Mouse (Mus musculus) lung, postnatal 0 days (tissue): ENCODE data around the gene Olfr1280.

ENCODE experiments used
- CTCF ChIP-seq: IDR thresholded peaks from 2 replicates; pipeline ENCODE4 v1.5.1; 2016; ENCODE audit warnings: antibody characterized with exemption, mild to moderate bottlenecking
- EP300 ChIP-seq: IDR thresholded peaks from 2 replicates; pipeline ENCODE4 v1.6.1; 2016; ENCODE audit warnings: antibody characterized with exemption, mild to moderate bottlenecking, control low read depth

GRCm38 (mm10) chr2:111300374-111300773 lies 13.4 kb upstream of the Olfr1280 start, which contains the start of gene Olfr1279:
- TF ChIP-seq CTCF (no peak), EP300 (no peak)
